Mouse (Mus musculus): Measurements from ENCODE around the gene Rabggtb. TPM values are rescaled to one million over a fixed set of nuclear protein-coding genes. Genes with fewer than 3 reads are reported as not detected.

Gene Rabggtb
- polyA plus RNA-seq, 1 experiment = 38.8 TPM

DNA sequence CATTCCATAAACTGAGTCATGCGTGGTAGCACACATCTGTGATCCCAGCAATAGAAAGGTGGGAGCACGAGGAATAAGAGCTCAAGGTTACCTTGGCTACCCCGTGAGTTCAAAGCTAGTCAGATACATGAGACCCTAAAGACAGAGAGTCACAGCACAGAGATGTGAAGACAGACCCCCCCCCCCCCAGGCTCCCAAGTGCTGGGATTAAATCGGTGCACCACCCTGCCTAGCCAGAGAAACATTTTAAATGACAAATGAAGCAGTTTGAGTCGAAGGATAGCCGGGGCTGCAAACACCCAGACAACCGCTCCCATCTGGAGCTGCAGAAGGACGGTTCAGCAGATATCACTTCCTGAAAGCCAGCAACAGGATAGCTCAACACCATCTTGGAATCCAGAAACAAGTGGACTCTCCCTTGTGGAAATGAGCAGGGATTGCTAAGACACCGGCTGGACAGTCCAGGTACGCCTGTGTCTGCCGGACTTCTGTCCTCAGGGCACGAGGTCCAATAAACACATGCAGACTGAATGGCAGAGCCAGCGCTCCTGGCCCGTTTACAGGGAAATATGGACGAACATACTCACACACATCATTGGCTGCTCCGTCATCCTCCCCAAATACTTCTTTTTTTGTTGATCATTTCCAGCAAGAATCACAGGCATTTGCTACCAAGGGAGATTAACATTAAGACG lies 24.5 kb upstream of the Rabggtb start:
- no peak for TF ChIP-seq GATA1 (IDR thresholded peaks at IDR 0.05; ENCODE audit: low read length)

DNA sequence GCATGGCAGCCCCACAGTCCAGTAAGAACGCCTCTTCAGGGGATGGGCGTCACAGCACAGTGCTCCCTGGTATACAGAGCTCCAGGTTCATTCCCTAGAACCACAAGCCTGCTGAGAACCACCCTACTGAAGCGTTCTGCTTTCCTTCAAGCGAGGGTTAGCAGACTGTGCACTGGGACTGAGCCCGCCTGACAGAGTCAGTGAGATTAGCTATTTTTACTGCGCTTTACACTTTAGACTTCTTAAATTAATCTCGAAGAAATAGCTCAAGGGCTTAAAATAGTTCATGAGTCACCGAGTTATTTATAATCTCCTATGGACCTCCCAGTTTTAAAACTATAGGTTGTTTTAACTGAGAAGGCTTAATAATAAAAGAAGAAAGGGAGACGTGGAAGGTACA lies 23.1 kb upstream of the Rabggtb start:
- no peak for TF ChIP-seq GATA1 (IDR thresholded peaks at IDR 0.05; ENCODE audit: low read length)

- TF ChIP-seq GATA1 (IDR thresholded peaks at IDR 0.05; ENCODE audit: low read length) = no peak
These were observed 19.7 kb upstream of the Rabggtb start for GRCm38 (mm10) chr3:153932461-153932860.

- TF ChIP-seq GATA1 (IDR thresholded peaks at IDR 0.05; ENCODE audit: low read length) = no peak
These were observed 16.7 kb upstream of the Rabggtb start for GRCm38 (mm10) chr3:153929526-153929925.

DNA sequence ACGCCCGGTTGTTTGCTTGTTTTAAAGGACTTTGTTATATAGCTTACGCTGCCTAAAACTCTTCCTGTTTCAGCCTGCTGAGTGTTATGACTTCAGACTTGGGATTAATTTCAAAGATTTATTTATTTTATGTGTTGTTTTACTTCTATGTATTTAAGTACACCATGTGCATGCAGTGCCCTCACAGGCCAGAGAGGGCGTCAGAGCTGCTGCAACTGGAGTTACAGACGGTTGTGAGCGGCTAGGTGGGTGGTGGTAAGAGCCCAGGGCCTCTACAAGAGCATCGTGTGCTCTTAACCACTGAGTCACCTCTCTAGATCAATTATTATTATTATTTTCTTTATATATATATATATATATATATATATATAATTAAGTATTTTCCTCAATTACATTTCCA lies 13.5 kb upstream of the Rabggtb start:
- TF ChIP-seq GATA1 (IDR thresholded peaks at IDR 0.05; ENCODE audit: low read length) = no peak

- no peak for TF ChIP-seq GATA1 (IDR thresholded peaks at IDR 0.05; ENCODE audit: low read length)
These were observed 8.5 kb upstream of the Rabggtb start for GRCm38 (mm10) chr3:153921147-153921910.

GRCm38 (mm10) chr3:153917200-153917599 lies 4.4 kb upstream of the Rabggtb start:
- no peak for TF ChIP-seq GATA1 (IDR thresholded peaks at IDR 0.05; ENCODE audit: low read length)

- no peak for TF ChIP-seq GATA1 (IDR thresholded peaks at IDR 0.05; ENCODE audit: low read length)
These were observed 868 bp upstream of the Rabggtb start for GRCm38 (mm10) chr3:153913510-153914243.

- no peak for TF ChIP-seq GATA1 (IDR thresholded peaks at IDR 0.05; ENCODE audit: low read length)
These were observed 848 bp downstream of the Rabggtb start for GRCm38 (mm10) chr3:153911882-153912440.

DNA sequence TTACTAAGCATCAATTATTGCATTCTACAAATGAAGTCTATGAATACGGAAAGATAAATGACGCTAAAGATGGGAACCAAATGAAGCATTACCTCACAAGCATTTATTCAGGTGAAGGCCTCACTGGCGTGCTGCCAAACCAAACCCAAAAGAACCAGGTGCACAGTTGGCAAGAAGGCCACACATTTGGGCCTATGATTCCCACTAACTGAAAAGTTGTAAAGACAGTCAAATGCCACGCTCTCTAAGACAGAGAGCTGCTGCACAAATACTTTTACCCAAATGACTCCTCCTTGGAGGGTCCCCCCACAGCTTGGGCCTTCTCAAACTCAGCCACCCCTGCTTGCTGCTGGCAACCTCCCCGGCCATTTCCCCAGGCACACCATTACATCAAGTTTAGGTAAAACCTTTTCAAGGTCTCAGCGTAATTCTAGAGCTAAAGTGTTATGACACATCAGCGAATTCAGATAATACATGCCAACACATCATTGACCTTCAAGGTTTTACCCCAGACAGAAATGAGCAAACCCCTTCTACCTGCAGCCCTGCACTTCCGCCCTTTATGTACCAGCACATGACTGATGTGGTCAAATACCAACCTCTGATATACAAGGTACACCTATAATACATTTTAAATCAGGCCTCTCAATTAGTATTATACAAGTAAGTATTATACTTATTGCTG lies 1.5 kb downstream of the Rabggtb start:
- TF ChIP-seq GATA1 (IDR thresholded peaks at IDR 0.05; ENCODE audit: low read length) = no peak

DNA sequence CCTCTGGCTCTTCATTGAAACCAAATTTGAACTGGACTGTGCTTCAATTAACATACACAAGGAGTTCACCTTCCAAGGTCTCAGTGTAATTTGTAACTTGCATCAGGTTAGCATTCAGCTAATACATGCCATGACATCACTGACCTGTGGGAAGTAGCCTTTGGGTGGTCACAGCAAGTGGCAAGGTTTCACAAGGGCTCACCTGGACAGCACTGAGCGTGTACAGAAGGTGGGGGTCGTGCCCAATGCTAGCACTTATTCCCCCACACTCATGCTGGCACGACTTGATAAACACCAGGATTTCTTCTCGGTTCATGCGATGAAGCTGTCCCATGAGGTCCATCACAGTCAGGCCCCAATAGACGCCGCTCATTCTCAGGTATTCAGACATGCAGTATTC lies 2.3 kb downstream of the Rabggtb start:
- TF ChIP-seq GATA1 (IDR thresholded peaks at IDR 0.05; ENCODE audit: low read length) = no peak

DNA sequence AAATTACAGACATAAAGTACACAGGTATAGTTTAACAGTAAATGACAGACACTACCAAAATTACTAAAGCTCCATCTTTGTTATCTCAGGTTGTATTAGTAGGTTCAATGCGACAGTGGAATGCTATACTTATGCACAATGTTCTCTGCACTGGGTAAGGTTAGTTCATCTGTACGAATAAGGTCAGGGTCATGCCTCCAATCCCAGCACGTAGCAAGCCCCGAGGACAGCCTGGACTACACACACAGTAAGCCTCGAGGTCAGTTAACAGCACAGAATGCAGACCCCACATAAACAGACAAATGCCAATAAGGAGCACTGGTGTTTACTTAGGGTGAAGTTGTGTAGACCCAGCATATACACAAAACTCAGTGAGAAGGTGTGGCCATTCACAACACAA lies 3.9 kb downstream of the Rabggtb start:
- TF ChIP-seq GATA1 (IDR thresholded peaks at IDR 0.05; ENCODE audit: low read length) = no peak

- no peak for TF ChIP-seq GATA1 (IDR thresholded peaks at IDR 0.05; ENCODE audit: low read length)
These were observed 6.5 kb downstream of the Rabggtb start, which contains the start of gene Msh4 for GRCm38 (mm10) chr3:153906136-153906871. Gene Msh4 (minus strand): TSS chr3:153906138.

DNA sequence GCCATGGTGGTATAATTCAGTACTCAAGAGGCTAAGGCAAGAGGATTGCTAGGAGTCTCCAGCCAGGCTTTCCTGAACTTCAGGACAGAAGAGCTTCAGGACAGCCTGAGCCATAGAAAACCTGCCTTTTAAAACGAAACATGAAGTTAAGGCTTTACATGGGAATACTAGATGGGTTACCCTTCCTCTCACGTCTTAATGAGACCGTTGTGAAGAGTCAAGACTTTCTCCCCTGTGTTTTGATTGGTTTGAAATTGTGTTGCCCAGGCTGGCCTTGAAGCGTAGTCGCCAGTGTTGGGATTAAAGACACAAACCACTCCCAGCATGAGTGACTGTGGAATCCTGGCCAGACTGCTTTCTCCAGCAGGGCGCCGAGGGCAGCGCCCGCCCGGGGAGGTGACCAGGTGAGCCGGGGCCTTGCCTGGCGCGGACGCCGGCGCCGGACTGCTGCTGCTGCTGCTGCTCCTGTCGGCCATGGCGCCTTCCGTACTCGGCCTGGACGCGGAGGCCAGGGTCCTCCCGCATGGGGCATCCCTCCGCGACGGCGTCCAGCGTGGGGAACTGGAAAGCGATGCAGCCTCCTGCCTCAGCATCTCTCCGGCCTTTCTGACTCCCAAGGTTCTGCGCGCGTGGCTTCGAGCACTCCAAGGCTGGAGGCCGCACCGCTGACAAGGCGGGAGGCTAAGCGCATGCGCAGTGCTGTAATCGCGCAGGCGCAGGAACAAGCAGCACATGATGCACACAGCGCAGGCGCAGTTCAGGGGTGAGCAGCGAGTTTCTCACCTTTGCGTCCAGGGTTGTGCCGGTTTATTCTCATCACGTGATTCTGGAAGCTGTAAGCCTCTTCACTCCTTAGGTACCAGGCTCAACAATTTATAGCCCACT lies 7.3 kb downstream of the Rabggtb start:
- no peak for TF ChIP-seq GATA1 (IDR thresholded peaks at IDR 0.05; ENCODE audit: low read length)

Measured in G1E-ER4 (cell line).